Mouse (Mus musculus): ENCODE results near the gene Scarf1.

GRCm38 (mm10) chr11:75472469-75473081, 40.8 kb upstream of the Scarf1 start:
- TF ChIP-seq CTCF (IDR thresholded peaks at IDR 0.05; ENCODE audit: low read depth) (no peak), EP300 (IDR thresholded peaks at IDR 0.05; ENCODE audit: low read depth) (no peak)

All from heart, postnatal 0 days (tissue).